In genomic region chr7:102516261-102517050, GRCm38 (mm10) we compare ENCODE assay signal across 9 mouse cellular contexts. TPM values are rescaled to one million over a fixed set of nuclear protein-coding genes. Genes with fewer than 3 reads are reported as not detected.
DNase-seq lines count a peak whose midpoint lies in the region.
"Had no signal": no experiment of that assay in that cellular context is flagged by ENCODE, and none has a peak within 500 bp of the region (broad histone marks: within the 10 kb centered on the region; RNA-seq: fewer than 3 reads in every experiment).

No protein-coding gene starts in this region.

- DNase-seq in heart, postnatal 10 days = peak; percentile 7 to 29
- DNase-seq in heart, adult 9 months (ENCODE audit: low spot score in 2 of 2) = no peak
- peak; percentile 26 for DNase-seq in urinary bladder, postnatal 14 days (ENCODE audit: low spot score)
- DNase-seq in urinary bladder, adult 18-20 months (ENCODE audit: low spot score in 2 of 2) = no peak
- peak; percentile 5 to 32 for DNase-seq in kidney, postnatal 36 days
- no peak for DNase-seq in gastrocnemius, postnatal 36 days
- no peak for DNase-seq in left cerebral cortex, postnatal 36 days (ENCODE audit: low spot score in 2 of 2)
- DNase-seq: gastrocnemius, postnatal 14 days had no signal

- intact Hi-C loops in heart, postnatal 10 days (cut with DNase I) = no loop called here
- intact Hi-C loops in gastrocnemius, postnatal 36 days (cut with DNase I) = no loop called here
- intact Hi-C loops in left cerebral cortex, postnatal 36 days (cut with DNase I) = loop anchor here (10.0 kb wide), 1 partner anchor 178 kb away; the partner anchor contains the start of gene Olfr557

RNA-seq across cellular contexts. Expression of gene Olfr545, which starts 17.1 kb away (rescaled TPM):
- not detected for total RNA-seq in heart, postnatal 10 days (2021)
- not detected for total RNA-seq in gastrocnemius, postnatal 36 days (2021)
- total RNA-seq in left cerebral cortex, postnatal 36 days (2021) = not detected
- total RNA-seq: gastrocnemius, postnatal 14 days; layer of hippocampus, adult 2 months had no signal

RNA-seq across cellular contexts. Expression of gene Olfr547, which starts 18.1 kb away (rescaled TPM):
- total RNA-seq in heart, postnatal 10 days (2021) = not detected
- total RNA-seq in gastrocnemius, postnatal 36 days (2021) = not detected
- not detected for total RNA-seq in left cerebral cortex, postnatal 36 days (2021)
- total RNA-seq: gastrocnemius, postnatal 14 days; layer of hippocampus, adult 2 months had no signal

RNA-seq across cellular contexts. Expression of gene Olfr548-ps1, which starts 24.2 kb away (rescaled TPM):
- not detected for total RNA-seq in heart, postnatal 10 days (2021)
- total RNA-seq in gastrocnemius, postnatal 36 days (2021) = not detected
- not detected for total RNA-seq in left cerebral cortex, postnatal 36 days (2021)
- total RNA-seq: gastrocnemius, postnatal 14 days; layer of hippocampus, adult 2 months had no signal

RNA-seq across cellular contexts. Expression of gene Olfr544, which starts 28.3 kb away (rescaled TPM):
- not detected for total RNA-seq in heart, postnatal 10 days (2021)
- total RNA-seq in gastrocnemius, postnatal 36 days (2021) = not detected
- total RNA-seq in left cerebral cortex, postnatal 36 days (2021) = not detected
- total RNA-seq: gastrocnemius, postnatal 14 days; layer of hippocampus, adult 2 months had no signal

RNA-seq across cellular contexts. Expression of gene Olfr549, which starts 33.2 kb away (rescaled TPM):
- not detected for total RNA-seq in heart, postnatal 10 days (2021)
- not detected for total RNA-seq in gastrocnemius, postnatal 36 days (2021)
- not detected for total RNA-seq in left cerebral cortex, postnatal 36 days (2021)
- total RNA-seq: gastrocnemius, postnatal 14 days; layer of hippocampus, adult 2 months had no signal

Comparison
In these comparisons a context has a peak if more than half of its experiments do, and no peak if none do; other contexts are left out.
1. DNase-seq: peak in heart, postnatal 10 days (2 of 2), urinary bladder, postnatal 14 days (single experiment) and kidney, postnatal 36 days (2 of 2); none in heart, adult 9 months (0 of 2), urinary bladder, adult 18-20 months (0 of 2), gastrocnemius, postnatal 36 days (0 of 2) and left cerebral cortex, postnatal 36 days (0 of 2).